7 mouse cellular contexts compared by ENCODE assay signal in genomic region chr1:88699401-88699800, GRCm38 (mm10). TPM values are rescaled to one million over a fixed set of nuclear protein-coding genes. Genes with fewer than 3 reads are reported as not detected.
DNase-seq lines count a peak whose midpoint lies in the region; ATAC-seq and TF ChIP-seq lines count a peak whose summit lies in the region.

No protein-coding gene starts in this region.

- DNase-seq in 3T3-L1 (ENCODE audit: low read depth, low spot score) = peak; percentile 74
- peak; percentile 9 to 19 for DNase-seq in B cell, adult 2 months
- DNase-seq in embryonic facial prominence, embryonic 14.5 days (ENCODE audit: low spot score) = peak; percentile 56
- peak; percentile 59 for DNase-seq in hindbrain, embryonic 10.5 days (ENCODE audit: low spot score)
- DNase-seq in liver, adult 2 months (ENCODE audit: extremely low read depth, low read depth, low spot score) = peak; percentile 13
- peak; percentile 48 for DNase-seq in neural tube, embryonic 10.5 days (ENCODE audit: extremely low spot score, low spot score)
- DNase-seq in testis, postnatal 10 days (ENCODE audit: low spot score) = no peak

- no peaks in the 10 kb centered on the region for H3K9me3 ChIP-seq in embryonic facial prominence, embryonic 14.5 days (ENCODE audit: control insufficient read depth, low read length)
- no peaks in the 10 kb centered on the region for H3K9me3 ChIP-seq in hindbrain, embryonic 10.5 days

- no peak for ATAC-seq in embryonic facial prominence, embryonic 14.5 days (ENCODE audit: low read depth)

- peak overlapping the region; percentile 74 for H3K4me2 ChIP-seq in embryonic facial prominence, embryonic 14.5 days (ENCODE audit: low read depth, low read length)

- peak overlapping the region; percentile 85; the same call in 1 of the 2 replicates for H3K9ac ChIP-seq in embryonic facial prominence, embryonic 14.5 days (ENCODE audit: low read depth, low read length)
- H3K9ac ChIP-seq in liver, adult 2 months (ENCODE audit: low read depth, low read length) = no peak overlapping the region

- H3K4me3 ChIP-seq in embryonic facial prominence, embryonic 14.5 days (ENCODE audit: low read depth, low read length) = peak overlapping the region; percentile 82
- H3K4me3 ChIP-seq in hindbrain, embryonic 10.5 days = peak overlapping the region; percentile 92
- H3K4me3 ChIP-seq in liver, adult 2 months (ENCODE audit: insufficient read depth, low read depth, low read length) = no peak overlapping the region

- 20% methylated on average over 5 of the region's 5 CpGs for WGBS in embryonic facial prominence, embryonic 14.5 days
- 9% methylated on average over 5 of the region's 5 CpGs for WGBS in hindbrain, embryonic 10.5 days
- WGBS in liver, adult 2 months = 41% methylated on average over 5 of the region's 5 CpGs

- TF ChIP-seq POLR2A in liver, adult 2 months (IDR thresholded peaks at IDR 0.05; ENCODE audit: extremely low read depth, insufficient read depth, low read length) = no peak

- H3K27me3 ChIP-seq in embryonic facial prominence, embryonic 14.5 days (replicated peaks; ENCODE audit: control insufficient read depth, insufficient read depth, low read length) = no peaks in the 10 kb centered on the region
- peaks cover 22% of the 10 kb centered on the region for H3K27me3 ChIP-seq in hindbrain, embryonic 10.5 days (ENCODE audit: insufficient read depth, poor library complexity, severe bottlenecking)
- H3K27me3 ChIP-seq in liver, adult 2 months (ENCODE audit: control insufficient read depth, insufficient read depth, low read length) = peaks cover 3% of the 10 kb centered on the region; the same call in 1 of the 2 replicates

- no peak overlapping the region for H3K27ac ChIP-seq in embryonic facial prominence, embryonic 14.5 days (replicated peaks; ENCODE audit: low read depth, low read length)
- H3K27ac ChIP-seq in hindbrain, embryonic 10.5 days = peak overlapping the region; percentile 98
- H3K27ac ChIP-seq in liver, adult 2 months (replicated peaks; ENCODE audit: insufficient read depth, low read depth, low read length) = no peak overlapping the region

- H3K36me3 ChIP-seq in embryonic facial prominence, embryonic 14.5 days (ENCODE audit: control insufficient read depth, insufficient read depth, low read length) = no peaks in the 10 kb centered on the region
- peaks cover 21% of the 10 kb centered on the region for H3K36me3 ChIP-seq in hindbrain, embryonic 10.5 days
- no peaks in the 10 kb centered on the region for H3K36me3 ChIP-seq in liver, adult 2 months (ENCODE audit: control insufficient read depth, insufficient read depth, low read length)

- TF ChIP-seq CTCF in liver, adult 2 months (IDR thresholded peaks at IDR 0.05; ENCODE audit: low read depth, low read length) = no peak

- peaks cover 13% of the 10 kb centered on the region; the same call in 1 of the 2 replicates for H3K4me1 ChIP-seq in embryonic facial prominence, embryonic 14.5 days (ENCODE audit: control insufficient read depth, insufficient read depth, low read length)
- H3K4me1 ChIP-seq in hindbrain, embryonic 10.5 days (replicated peaks) = peaks cover 49% of the 10 kb centered on the region
- H3K4me1 ChIP-seq in liver, adult 2 months (ENCODE audit: control insufficient read depth, insufficient read depth, low read length) = peaks cover 2% of the 10 kb centered on the region; the same call in 1 of the 2 replicates

- H3K79me2 ChIP-seq in liver, adult 2 months (ENCODE audit: control insufficient read depth, insufficient read depth, low read length) = no peaks in the 10 kb centered on the region

RNA-seq across cellular contexts. Expression of gene Arl4c, which starts 2.6 kb away (rescaled TPM):
- polyA plus RNA-seq in embryonic facial prominence, embryonic 14.5 days (2014; fragmentation: Nextera tagmentation; extraction: Ambion mirVana) = 6.6 and 6.9 TPM in 2 replicates
- polyA plus RNA-seq in hindbrain, embryonic 10.5 days (2016; fragmentation: Nextera tagmentation; extraction: Ambion mirVana) = 18.5 and 22.2 TPM in 2 replicates
- total RNA-seq in liver, adult 2 months (2014; rRNA removed) = 1.4 TPM in 2 replicates
- polyA plus RNA-seq in liver, adult 2 months (2012; rRNA removed) = 0.71 and 0.86 TPM in 2 replicates
